In genomic region chr15:100683041-100683440, GRCm38 (mm10) we compare ENCODE assay signal across 8 mouse cellular contexts. TPM values are rescaled to one million over a fixed set of nuclear protein-coding genes. Genes with fewer than 3 reads are reported as not detected.
A peak's percentile ranks its signal among the peaks of the same experiment; 100 is the strongest.
DNase-seq lines count a peak whose midpoint lies in the region; ATAC-seq and TF ChIP-seq lines count a peak whose summit lies in the region.

No protein-coding gene starts in this region.

- TF ChIP-seq CTCF in gastrocnemius, adult 2 months (IDR thresholded peaks at IDR 0.05): peak; percentile 78
- TF ChIP-seq CTCF in liver, postnatal 0 days (IDR thresholded peaks at IDR 0.05; ENCODE audit: low read depth): peak; percentile 97

- no peak overlapping the region for H3K9ac ChIP-seq in liver, postnatal 0 days (replicated peaks)

- H3K9me3 ChIP-seq in liver, postnatal 0 days (ENCODE audit: low read length): no peaks in the 10 kb centered on the region

- H3K27ac ChIP-seq in gastrocnemius, adult 2 months: no peak overlapping the region
- H3K27ac ChIP-seq in liver, postnatal 0 days (ENCODE audit: low read depth): no peak overlapping the region

- H3K27me3 ChIP-seq in liver, postnatal 0 days (ENCODE audit: insufficient read depth, low read length): no peaks in the 10 kb centered on the region

- H3K4me1 ChIP-seq in liver, postnatal 0 days (ENCODE audit: insufficient read depth): peaks cover 39% of the 10 kb centered on the region

- DNase-seq in CD4-positive helper T cell, adult 2 months (ENCODE audit: low read depth, low spot score): peak; percentile 93
- DNase-seq in MEL-GATA-1-ER (ENCODE audit: extremely low read depth, low read depth): peak; percentile 87
- peak; percentile 85 to 90 for DNase-seq in cerebellum, postnatal 10 days
- DNase-seq in gastrocnemius, adult 2 months: peak; percentile 80
- peak; percentile 87 to 90 for DNase-seq in kidney, postnatal 4 days
- DNase-seq in liver, postnatal 0 days: peak; percentile 89
- peak; percentile 89 for DNase-seq in retina, postnatal 1 day
- DNase-seq in urinary bladder, postnatal 14 days (ENCODE audit: low spot score): peak; percentile 84

- 50% methylated on average over 2 of the region's 2 CpGs for WGBS in liver, postnatal 0 days (ENCODE audit: insufficient replicate concordance)

- TF ChIP-seq EP300 in liver, postnatal 0 days (IDR thresholded peaks at IDR 0.05; ENCODE audit: low read depth): no peak

- intact Hi-C loops in gastrocnemius, adult 2 months (cut with DNase I): loop anchor here (2.0 to 5.0 kb wide), 3 partner anchors 71 to 214 kb away; partner anchors contain the start of gene Letmd1

- no peaks in the 10 kb centered on the region for H3K36me3 ChIP-seq in liver, postnatal 0 days (replicated peaks; ENCODE audit: insufficient read depth, low read length)

- H3K4me2 ChIP-seq in liver, postnatal 0 days (ENCODE audit: low read depth, low read length): no peak overlapping the region

- ATAC-seq in liver, postnatal 0 days: peak; percentile 43

- H3K4me3 ChIP-seq in gastrocnemius, adult 2 months: no peak overlapping the region
- H3K4me3 ChIP-seq in liver, postnatal 0 days (ENCODE audit: low read depth, low read length): no peak overlapping the region

RNA-seq across cellular contexts. Expression of gene Cela1, which starts 4.7 kb away (rescaled TPM):
- total RNA-seq in gastrocnemius, adult 2 months (2021): not detected
- polyA plus RNA-seq in liver, postnatal 0 days (2015; fragmentation: Nextera tagmentation; extraction: Ambion mirVana): 29.5 and 31.5 TPM in 2 replicates

RNA-seq across cellular contexts. Expression of gene Bin2, which starts 13.7 kb away (rescaled TPM):
- under 1 TPM in 1 of 2 experiments, not detected in 1; 0.69 TPM for total RNA-seq in gastrocnemius, adult 2 months (2021)
- 16.2 and 20.3 TPM in 2 replicates for polyA plus RNA-seq in liver, postnatal 0 days (2015; fragmentation: Nextera tagmentation; extraction: Ambion mirVana)

RNA-seq across cellular contexts. Expression of gene Galnt6, which starts 46.1 kb away (rescaled TPM):
- total RNA-seq in gastrocnemius, adult 2 months (2021): under 1 TPM; 0.10 to 0.14 TPM
- polyA plus RNA-seq in liver, postnatal 0 days (2015; fragmentation: Nextera tagmentation; extraction: Ambion mirVana): 1.3 and 1.6 TPM in 2 replicates

RNA-seq across cellular contexts. Expression of gene Smagp, which starts 46.3 kb away (rescaled TPM):
- 1 to 10 TPM; 1.9 to 3.5 TPM for total RNA-seq in gastrocnemius, adult 2 months (2021)
- 21.7 and 24.8 TPM in 2 replicates for polyA plus RNA-seq in liver, postnatal 0 days (2015; fragmentation: Nextera tagmentation; extraction: Ambion mirVana)
